Comparison of ENCODE assay signal across 15 mouse cellular contexts in the genomic region with DNA sequence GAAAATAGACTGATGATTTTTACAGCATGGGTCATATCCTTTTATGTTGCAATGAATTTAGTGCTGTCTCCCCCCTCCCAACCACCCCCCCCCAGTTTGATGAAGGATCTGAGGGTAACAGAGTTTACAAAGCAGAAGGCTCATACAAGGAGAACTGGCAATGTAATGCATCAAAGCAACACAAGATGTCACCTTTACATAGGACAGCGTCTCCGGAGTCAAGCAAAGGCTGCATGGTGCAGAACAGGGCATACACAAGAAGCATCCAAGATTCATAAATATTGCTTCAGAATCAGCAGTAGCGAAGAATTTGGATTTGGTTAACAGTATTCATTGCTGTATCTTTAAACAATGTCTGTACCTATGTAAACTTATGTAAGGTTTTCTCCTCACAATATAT.
DNase-seq lines count a peak whose midpoint lies in the region; ATAC-seq and TF ChIP-seq lines count a peak whose summit lies in the region.
"Had no signal": no experiment of that assay in that cellular context is flagged by ENCODE, and none has a peak within 500 bp of the region (broad histone marks: within the 10 kb centered on the region; RNA-seq: fewer than 3 reads in every experiment).

No protein-coding gene starts in this region.

- TF ChIP-seq CTCF in hindbrain, postnatal 0 days (IDR thresholded peaks at IDR 0.05; ENCODE audit: low read depth) = peak; percentile 76
- peak; percentile 39 for TF ChIP-seq CTCF in lung, postnatal 0 days (IDR thresholded peaks at IDR 0.05)
- TF ChIP-seq CTCF in lung, adult 2 months (IDR thresholded peaks at IDR 0.05; ENCODE audit: insufficient read depth, low read length) = no peak
- peak; percentile 57 for TF ChIP-seq CTCF in cortical plate, adult 2 months (IDR thresholded peaks at IDR 0.05; ENCODE audit: extremely low read depth, insufficient read depth, low read length)

- H3K27ac ChIP-seq in hindbrain, postnatal 0 days = no peak overlapping the region
- H3K27ac ChIP-seq in hindbrain, embryonic 10.5 days = no peak overlapping the region
- no peak overlapping the region for H3K27ac ChIP-seq in lung, postnatal 0 days (ENCODE audit: low read length)
- H3K27ac ChIP-seq in cortical plate, adult 2 months (ENCODE audit: insufficient read depth, low read length) = no peak overlapping the region
- H3K27ac ChIP-seq: heart, embryonic 13.5 days; hindbrain, embryonic 12.5 days; limb, embryonic 13.5 days had no signal

- peak; percentile 69 for DNase-seq in hindbrain, postnatal 0 days (ENCODE audit: low spot score)
- no peak for DNase-seq in hindbrain, embryonic 10.5 days (ENCODE audit: low spot score)
- DNase-seq in lung, postnatal 0 days (ENCODE audit: low spot score) = no peak
- no peak for DNase-seq in lung, adult 2 months
- peak; percentile 22 for DNase-seq in ES-CJ7 (ENCODE audit: low read depth, low spot score)
- DNase-seq in thymus, postnatal 14 days = no peak
- DNase-seq: adrenal gland, postnatal 14 days; kidney, adult 2 months; thymus, postnatal 25 days had no signal

- no peaks in the 10 kb centered on the region for H3K9me3 ChIP-seq in hindbrain, postnatal 0 days (ENCODE audit: low read length)
- no peaks in the 10 kb centered on the region for H3K9me3 ChIP-seq in hindbrain, embryonic 10.5 days
- H3K9me3 ChIP-seq in lung, postnatal 0 days (ENCODE audit: low read length) = no peaks in the 10 kb centered on the region
- H3K9me3 ChIP-seq: heart, embryonic 13.5 days; hindbrain, embryonic 12.5 days; limb, embryonic 13.5 days; megakaryocyte, embryonic 14.5 days had no signal

- H3K4me2 ChIP-seq in hindbrain, postnatal 0 days (ENCODE audit: low read depth, low read length) = no peak overlapping the region
- no peak overlapping the region for H3K4me2 ChIP-seq in lung, postnatal 0 days (replicated peaks; ENCODE audit: low read depth, low read length)
- H3K4me2 ChIP-seq: heart, embryonic 13.5 days; hindbrain, embryonic 12.5 days; limb, embryonic 13.5 days had no signal

- no peaks in the 10 kb centered on the region for H3K27me3 ChIP-seq in hindbrain, postnatal 0 days (ENCODE audit: insufficient read depth, low read length)
- no peaks in the 10 kb centered on the region for H3K27me3 ChIP-seq in hindbrain, embryonic 10.5 days (ENCODE audit: insufficient read depth, poor library complexity, severe bottlenecking)
- H3K27me3 ChIP-seq in lung, postnatal 0 days (replicated peaks; ENCODE audit: insufficient read depth, low read length) = no peaks in the 10 kb centered on the region
- H3K27me3 ChIP-seq: heart, embryonic 13.5 days; hindbrain, embryonic 12.5 days; limb, embryonic 13.5 days; megakaryocyte, embryonic 14.5 days had no signal

- TF ChIP-seq EP300 in lung, postnatal 0 days (IDR thresholded peaks at IDR 0.05) = no peak

- no peaks in the 10 kb centered on the region for H3K36me3 ChIP-seq in hindbrain, postnatal 0 days (ENCODE audit: insufficient read depth, low read length)
- no peaks in the 10 kb centered on the region for H3K36me3 ChIP-seq in hindbrain, embryonic 10.5 days
- no peaks in the 10 kb centered on the region for H3K36me3 ChIP-seq in lung, postnatal 0 days (ENCODE audit: insufficient read depth, low read length)
- H3K36me3 ChIP-seq: heart, embryonic 13.5 days; hindbrain, embryonic 12.5 days; limb, embryonic 13.5 days had no signal

- no peak for ATAC-seq in hindbrain, postnatal 0 days
- no peak for ATAC-seq in lung, postnatal 0 days

- no peaks in the 10 kb centered on the region for H3K4me1 ChIP-seq in hindbrain, postnatal 0 days (ENCODE audit: insufficient read depth, low read length)
- H3K4me1 ChIP-seq in hindbrain, embryonic 10.5 days (replicated peaks) = no peaks in the 10 kb centered on the region
- H3K4me1 ChIP-seq in lung, postnatal 0 days (ENCODE audit: insufficient read depth, low read depth, low read length) = no peaks in the 10 kb centered on the region
- H3K4me1 ChIP-seq in lung, adult 2 months (ENCODE audit: control insufficient read depth, insufficient read depth, low read length) = no peaks in the 10 kb centered on the region
- no peaks in the 10 kb centered on the region for H3K4me1 ChIP-seq in cortical plate, adult 2 months (ENCODE audit: control insufficient read depth, insufficient read depth, low read length)
- H3K4me1 ChIP-seq: heart, embryonic 13.5 days; hindbrain, embryonic 12.5 days; limb, embryonic 13.5 days; megakaryocyte, embryonic 14.5 days had no signal

- H3K4me3 ChIP-seq in hindbrain, postnatal 0 days (ENCODE audit: low read length) = no peak overlapping the region
- H3K4me3 ChIP-seq in hindbrain, embryonic 10.5 days = no peak overlapping the region
- H3K4me3 ChIP-seq in lung, postnatal 0 days (ENCODE audit: low read depth, low read length) = no peak overlapping the region
- H3K4me3 ChIP-seq in lung, adult 2 months (replicated peaks; ENCODE audit: extremely low read depth, low read depth, low read length) = no peak overlapping the region
- H3K4me3 ChIP-seq in cortical plate, adult 2 months (ENCODE audit: insufficient read depth, low read length) = no peak overlapping the region
- H3K4me3 ChIP-seq: erythroblast, embryonic 14.5 days; heart, embryonic 13.5 days; hindbrain, embryonic 12.5 days; limb, embryonic 13.5 days; megakaryocyte, embryonic 14.5 days had no signal

- H3K9ac ChIP-seq in hindbrain, postnatal 0 days (replicated peaks; ENCODE audit: low read length) = no peak overlapping the region
- H3K9ac ChIP-seq in lung, postnatal 0 days (replicated peaks; ENCODE audit: low read depth) = no peak overlapping the region
- H3K9ac ChIP-seq: heart, embryonic 13.5 days; hindbrain, embryonic 12.5 days; limb, embryonic 13.5 days had no signal

- 74% methylated on average over 3 of the region's 3 CpGs for WGBS in hindbrain, postnatal 0 days
- WGBS in hindbrain, embryonic 10.5 days = 84% methylated on average over 3 of the region's 3 CpGs
- 70% methylated on average over 3 of the region's 3 CpGs for WGBS in lung, postnatal 0 days
- WGBS in lung, adult 2 months = 60% methylated on average over 3 of the region's 3 CpGs

- TF ChIP-seq POLR2A in lung, adult 2 months (IDR thresholded peaks at IDR 0.05; ENCODE audit: borderline replicate concordance, extremely low read depth, low read depth, low read length) = no peak
- no peak for TF ChIP-seq POLR2A in cortical plate, adult 2 months (IDR thresholded peaks at IDR 0.05; ENCODE audit: extremely low read depth, insufficient read depth, low read length)

Comparison
In these comparisons a context has a peak if more than half of its experiments do, and no peak if none do; other contexts are left out.
1. DNase-seq: peak in hindbrain, postnatal 0 days (single experiment) and ES-CJ7 (single experiment); none in hindbrain, embryonic 10.5 days (single experiment), lung, postnatal 0 days (single experiment), lung, adult 2 months (single experiment) and thymus, postnatal 14 days (single experiment).